Mouse (Mus musculus) kidney, adult 2 months (tissue): ENCODE data around the gene Foxp1.

Experiments used
- CTCF ChIP-seq: fragments of 200-500 bp; conservative IDR thresholded peaks from 2 replicates; pipeline ENCODE4 v1.5.1; 2011; ENCODE audit warnings: low read depth, mild to moderate bottlenecking, control low read depth, low read length, moderate library complexity, mixed read lengths; ENCODE audit not compliant: insufficient read depth, insufficient read length
- POLR2A ChIP-seq: fragments of 200-500 bp; IDR thresholded peaks from one replicate; pipeline ENCODE4 v1.6.1; 2011; ENCODE audit warnings: low read depth, low read length, control low read depth

DNA sequence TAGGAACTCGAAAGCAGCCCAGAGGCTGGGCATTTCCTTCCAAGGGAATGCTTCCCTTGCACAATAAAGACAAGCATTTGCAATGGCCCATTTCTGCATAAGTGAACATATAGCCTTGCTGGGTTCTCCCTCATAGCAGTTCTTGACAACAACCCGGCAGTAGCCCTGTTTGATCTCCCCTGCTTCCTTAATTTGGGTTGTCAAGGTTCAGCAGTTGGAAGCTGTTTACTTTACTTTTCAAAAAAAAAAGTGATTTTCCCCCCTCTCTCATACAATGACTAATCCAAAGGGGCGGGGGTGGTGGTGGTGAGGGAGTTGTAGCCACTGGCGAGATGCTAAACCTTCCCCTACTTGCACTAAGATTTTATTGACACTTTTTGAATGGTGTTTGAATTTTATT is 3.5 kb downstream of the Foxp1 start:
- TF ChIP-seq POLR2A (no peak), CTCF (no peak)
